Mouse (Mus musculus) bone marrow, adult 2 months (tissue): ENCODE measurements around the gene Hk1.

Experiments used
- CTCF ChIP-seq: fragments of 200-500 bp; IDR thresholded peaks from 2 replicates; pipeline ENCODE4 v1.5.1; 2011; ENCODE audit warnings: low read length, control low read depth; ENCODE audit not compliant: control insufficient read depth, insufficient read depth
- POLR2A ChIP-seq: fragments of 200-500 bp; IDR thresholded peaks from 2 replicates; pipeline ENCODE4 v1.6.1; 2011; ENCODE audit warnings: low read depth, mild to moderate bottlenecking, control low read depth, low read length, borderline replicate concordance; ENCODE audit not compliant: control insufficient read depth

DNA sequence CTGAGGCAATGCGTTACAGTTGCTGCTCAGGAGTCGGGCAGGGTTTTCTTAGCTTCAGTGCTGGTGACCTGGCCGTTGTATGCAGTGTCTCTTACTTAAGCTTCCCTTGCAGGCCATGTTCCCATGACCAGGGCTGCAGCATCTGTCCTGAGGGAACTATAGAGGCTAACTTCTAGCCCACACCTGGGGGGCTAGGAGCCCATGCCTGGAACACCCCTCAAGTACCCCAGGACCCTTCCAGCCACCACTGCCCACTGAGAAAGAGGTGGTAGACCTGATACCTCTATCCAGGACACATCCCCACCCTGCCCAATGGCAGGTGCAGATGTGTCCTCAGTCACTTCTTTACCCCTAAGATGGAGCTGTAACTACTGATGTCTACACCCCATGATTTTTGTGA is 38.7 kb downstream of the Hk1 start:
- TF ChIP-seq CTCF = no peak
- no peak for TF ChIP-seq POLR2A
